Mouse (Mus musculus) right cerebral cortex, adult 2 months (tissue): Measurements from ENCODE around the gene Ppp1r15a.
A peak's percentile ranks its signal among the peaks of the same experiment; 100 is the strongest.
"Not testable (repeated sequence)": the region's sequence is repeated elsewhere in the genome, so short reads cannot be mapped to it uniquely, and the experiment has no call there.

ENCODE experiments used
- DNase-seq, 2 experiments: peaks; one replicate each; pipeline ENCODE4 v3.0.0; 2021 to 2022; ENCODE audit warnings: low spot score in 2 of 2

The Ppp1r15a gene

GRCm38 (mm10) chr7:45519345-45520120, 6.5 kb downstream of the Ppp1r15a start:
- DNase-seq = no peak

DNA sequence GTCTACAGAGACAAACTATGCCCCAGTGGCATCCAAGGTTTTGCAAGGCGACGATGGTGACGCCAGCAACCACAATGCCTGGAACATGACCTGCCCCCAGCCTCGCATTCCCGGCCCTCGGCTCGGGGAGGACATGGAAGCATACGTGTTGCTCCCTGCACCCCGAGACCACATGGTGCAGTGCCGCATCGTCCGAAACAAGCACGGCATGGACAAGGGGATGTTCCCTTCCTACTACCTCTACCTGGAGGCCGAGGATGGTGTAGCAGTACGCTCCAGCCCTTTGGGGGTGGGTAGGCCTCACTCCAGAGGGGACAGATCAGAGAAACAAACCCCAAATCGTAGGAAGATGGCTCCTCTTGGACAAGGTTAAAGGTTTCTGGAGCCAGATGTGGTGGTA, 7.5 kb downstream of the Ppp1r15a start:
- DNase-seq = no peak

DNA sequence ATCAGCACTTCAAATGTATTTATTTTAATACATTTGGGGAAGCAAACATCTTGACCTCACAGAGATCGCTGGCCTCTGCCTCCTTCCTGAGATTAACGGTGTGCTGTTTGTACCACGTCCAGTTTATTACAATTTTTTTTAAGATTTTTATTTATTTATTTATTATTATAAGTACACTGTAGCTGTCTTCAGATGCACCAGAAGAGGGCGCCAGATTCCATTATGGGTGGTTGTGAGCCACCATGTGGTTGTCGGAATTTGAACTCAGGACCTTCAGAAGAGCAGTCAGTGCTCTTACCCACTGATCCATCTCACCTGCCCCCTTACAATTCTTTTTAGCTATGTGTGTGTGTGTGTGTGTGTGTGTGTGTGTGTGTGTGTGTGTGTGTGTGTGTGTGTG, 9.2 kb downstream of the Ppp1r15a start:
- DNase-seq = not testable (repeated sequence)

DNA sequence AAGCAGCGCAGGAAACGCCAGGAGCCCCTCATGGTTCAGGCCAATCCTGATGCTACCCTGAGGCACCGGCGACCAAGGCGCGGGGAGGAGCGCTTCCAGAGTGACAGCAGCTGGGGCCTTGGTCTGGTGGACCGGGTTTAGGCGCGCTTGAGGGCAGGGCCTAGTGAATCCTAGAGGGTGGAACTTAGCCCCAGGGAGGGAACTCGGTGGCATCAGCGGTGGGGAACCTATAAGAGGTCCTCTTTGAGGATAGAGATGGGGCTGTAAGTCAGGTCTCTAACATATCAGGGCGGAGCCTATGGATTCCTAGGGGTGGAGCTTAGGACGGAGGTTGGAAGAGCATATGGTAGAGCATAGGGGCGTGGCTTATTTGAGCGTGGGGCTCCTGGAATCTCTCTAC, 10.6 kb downstream of the Ppp1r15a start:
- DNase-seq = no peak

DNA sequence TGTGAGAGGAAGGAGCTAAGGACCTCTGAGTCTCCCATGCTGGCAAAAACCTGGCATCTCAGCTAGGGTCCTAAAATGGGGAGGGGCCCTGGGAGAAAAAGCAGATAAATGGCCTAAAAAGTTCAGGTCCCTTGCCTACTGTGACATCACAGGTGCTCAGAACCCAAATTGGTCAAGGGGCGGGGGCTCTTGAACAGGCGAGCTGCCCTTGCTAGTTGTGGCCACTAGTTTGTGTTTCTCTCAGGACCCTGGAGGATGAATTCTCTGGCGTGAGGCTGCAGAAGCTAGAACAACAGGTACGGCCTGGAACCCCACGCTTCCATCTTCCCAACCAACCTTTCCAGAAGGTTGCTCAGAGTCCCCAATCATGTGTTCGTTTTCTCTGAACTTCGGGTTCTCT, 11.7 kb downstream of the Ppp1r15a start:
- no peak for DNase-seq

GRCm38 (mm10) chr7:45509912-45510787, 15.9 kb downstream of the Ppp1r15a start, which contains the start of gene Nucb1:
TSS of gene Nucb1 (minus strand) at chr7:45510406.
- DNase-seq = peak; percentile 89 to 95

DNA sequence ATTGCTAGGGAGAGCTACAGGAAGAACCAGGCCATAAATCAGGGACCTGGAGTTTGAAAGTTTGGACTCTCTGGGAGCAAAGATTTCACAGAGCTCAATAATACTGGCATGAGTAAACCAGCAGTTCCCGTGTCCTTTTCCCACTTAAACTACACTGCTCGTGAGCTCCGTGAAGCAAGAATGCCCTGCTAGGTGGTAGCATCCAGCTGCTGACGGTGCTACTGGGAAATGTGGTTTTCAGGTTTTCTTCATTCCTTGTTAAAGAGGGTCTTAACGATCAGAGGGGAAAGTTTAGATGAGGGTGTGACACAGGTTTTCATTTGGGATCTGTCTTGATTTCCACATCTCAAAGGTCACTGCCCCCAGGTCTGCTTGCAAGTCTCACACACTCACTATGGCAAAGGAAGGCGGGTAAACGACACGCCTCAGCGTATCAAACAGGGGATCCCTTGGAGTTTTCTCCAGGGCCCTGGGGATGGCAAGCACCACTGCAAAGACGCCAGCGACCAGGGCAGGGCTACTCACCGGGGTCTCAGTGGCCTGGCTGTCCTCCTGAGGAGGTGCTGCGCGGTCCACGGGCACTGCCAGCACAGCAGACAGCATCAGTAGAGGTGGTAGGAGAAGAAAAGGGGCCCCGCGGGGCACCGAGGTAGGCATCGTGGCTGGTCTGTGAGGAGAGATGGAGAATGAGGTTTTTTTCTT, 16.7 kb downstream of the Ppp1r15a start:
- no peak for DNase-seq

GRCm38 (mm10) chr7:45508561-45508960, 17.5 kb downstream of the Ppp1r15a start:
- DNase-seq = no peak

- DNase-seq = no peak
Observed at GRCm38 (mm10) chr7:45507583-45507982, 18.5 kb downstream of the Ppp1r15a start.

- DNase-seq = no peak
Observed at GRCm38 (mm10) chr7:45498427-45498826, 27.6 kb downstream of the Ppp1r15a start.

GRCm38 (mm10) chr7:45494548-45494947, 31.5 kb downstream of the Ppp1r15a start:
- DNase-seq = no peak

DNA sequence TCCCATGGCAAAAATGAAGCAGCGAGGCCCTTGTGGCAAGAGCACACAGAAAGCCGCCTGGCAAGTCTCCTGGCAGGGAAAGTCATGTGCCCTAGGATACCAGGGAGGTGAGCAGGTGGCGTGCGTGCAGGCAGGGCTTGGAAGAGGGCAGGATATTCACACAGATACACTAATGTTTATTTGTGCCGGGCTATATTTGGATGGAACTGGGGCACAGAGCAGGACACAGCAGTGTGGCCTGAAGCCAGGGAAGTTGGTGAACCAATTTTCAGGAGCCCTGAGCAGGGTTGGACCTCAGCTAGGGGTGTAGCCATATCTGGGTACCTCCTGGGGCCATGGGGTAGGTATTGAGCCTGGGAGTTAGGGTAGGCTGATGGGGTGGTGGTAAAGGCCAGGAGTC, 33.1 kb downstream of the Ppp1r15a start:
- no peak for DNase-seq

DNA sequence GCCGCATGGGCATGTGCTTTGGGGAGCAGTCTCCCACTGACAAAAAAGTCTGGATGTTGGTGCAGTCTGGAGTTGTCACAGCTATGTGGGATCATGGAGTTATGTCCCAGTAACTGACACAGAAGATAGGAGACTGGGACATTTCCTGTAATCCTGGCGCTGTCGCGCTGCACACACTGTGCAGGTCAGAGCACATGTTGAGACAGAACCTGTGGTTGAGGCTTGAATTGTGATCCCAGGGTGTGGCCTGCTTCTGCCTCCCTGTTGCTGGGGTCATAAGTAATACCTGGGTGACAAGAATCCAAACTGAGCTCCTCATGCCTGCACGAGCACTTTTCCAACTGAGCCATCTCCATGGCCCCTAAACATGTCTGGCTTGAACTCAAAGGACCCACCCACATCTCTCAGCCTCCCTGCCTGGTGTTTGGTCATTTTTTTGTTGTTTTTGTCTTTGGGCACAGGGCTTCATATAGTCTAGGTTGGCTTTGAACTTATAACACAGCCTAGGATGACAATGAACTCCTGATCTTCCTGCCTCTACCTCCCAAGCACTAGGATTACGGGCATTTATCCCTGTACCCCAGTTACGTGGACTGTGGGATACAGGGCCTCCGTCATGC, 33.7 kb downstream of the Ppp1r15a start:
- no peak for DNase-seq

DNA sequence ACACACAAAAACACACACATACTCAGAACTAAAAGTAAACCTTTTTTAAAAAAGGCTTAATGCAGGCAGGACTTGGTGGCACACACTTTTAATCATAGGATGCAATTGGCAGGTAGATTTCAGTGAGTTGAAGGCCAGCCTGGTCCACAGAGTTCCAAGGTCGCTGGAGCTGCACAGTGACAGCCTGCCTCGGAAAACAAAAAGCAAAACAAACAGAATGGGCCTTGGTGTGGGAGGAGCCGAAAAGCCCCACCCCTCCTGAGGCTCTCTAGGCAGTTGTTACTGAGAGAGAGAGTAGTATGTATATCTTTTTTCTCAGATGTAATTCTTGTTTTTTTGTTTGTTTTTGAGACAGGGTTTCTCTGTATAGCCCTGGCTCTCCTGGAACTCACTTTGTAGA, 34.8 kb downstream of the Ppp1r15a start:
- DNase-seq = no peak

- DNase-seq = peak; percentile 46
Observed at GRCm38 (mm10) chr7:45490822-45491221, 35.2 kb downstream of the Ppp1r15a start.

- DNase-seq = no peak
Observed at GRCm38 (mm10) chr7:45489578-45489977, 36.5 kb downstream of the Ppp1r15a start.

GRCm38 (mm10) chr7:45488293-45489204, 37.5 kb downstream of the Ppp1r15a start, which contains the start of gene Dhdh:
TSS of gene Dhdh (minus strand) at chr7:45488805.
- peak; percentile 36 to 44 for DNase-seq

DNA sequence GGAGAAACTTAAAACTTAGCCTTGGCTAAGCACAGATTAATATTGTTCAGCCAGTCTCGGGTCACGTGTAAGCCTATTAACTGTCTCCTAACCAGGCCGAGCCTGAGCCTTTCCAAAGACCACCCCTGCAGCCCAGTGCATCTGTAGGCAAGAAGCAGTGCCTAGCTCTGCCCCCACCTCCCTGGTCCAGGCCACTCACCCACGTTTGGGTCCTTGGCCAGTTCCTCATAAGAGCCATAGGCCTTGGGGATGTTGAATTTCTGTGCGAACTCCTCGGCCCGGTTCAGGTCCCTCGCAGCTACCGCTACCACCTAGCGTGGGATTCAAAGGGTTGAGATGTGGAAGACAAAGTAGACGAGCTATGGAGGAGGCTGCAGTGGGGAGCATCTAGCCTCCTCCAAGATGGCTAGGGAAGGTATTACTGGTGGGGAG, 38.2 kb downstream of the Ppp1r15a start:
- DNase-seq = no peak

DNA sequence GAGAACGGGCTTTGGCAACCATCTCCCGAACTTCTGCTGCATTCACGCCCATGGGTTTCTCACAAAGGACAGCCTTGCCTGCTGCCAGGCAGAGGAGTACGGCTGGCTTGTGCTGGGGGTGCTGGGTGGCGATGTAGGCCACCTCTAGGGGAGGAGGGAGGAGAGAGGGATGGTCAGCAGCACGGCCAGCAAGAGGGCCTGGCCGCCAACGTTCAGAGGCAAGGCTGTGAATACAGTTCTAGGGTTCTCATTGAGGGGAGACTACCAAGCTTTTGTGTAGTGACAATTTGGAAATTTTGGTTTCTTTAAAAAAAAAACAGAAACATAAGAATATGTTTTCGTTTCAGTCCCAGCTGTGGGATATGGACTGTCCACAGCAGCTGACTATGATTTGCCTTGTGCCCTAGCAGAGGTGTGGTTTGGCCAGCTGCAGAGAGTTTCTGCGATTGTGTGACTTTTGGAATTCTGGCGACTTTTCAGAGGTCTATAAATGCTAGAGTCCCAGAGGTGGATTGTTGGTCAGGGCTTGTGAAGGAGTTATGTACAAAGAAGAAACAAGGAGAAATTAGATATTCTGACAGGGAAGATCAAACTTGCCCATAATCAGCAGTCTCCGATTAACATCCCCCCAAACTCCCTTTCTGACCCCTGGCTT, 39.2 kb downstream of the Ppp1r15a start, which contains the start of gene Gm45808:
Gene Gm45808, minus strand, starts transcription at position 51 of the 655 bp plus-strand sequence.
- no peak for DNase-seq

DNA sequence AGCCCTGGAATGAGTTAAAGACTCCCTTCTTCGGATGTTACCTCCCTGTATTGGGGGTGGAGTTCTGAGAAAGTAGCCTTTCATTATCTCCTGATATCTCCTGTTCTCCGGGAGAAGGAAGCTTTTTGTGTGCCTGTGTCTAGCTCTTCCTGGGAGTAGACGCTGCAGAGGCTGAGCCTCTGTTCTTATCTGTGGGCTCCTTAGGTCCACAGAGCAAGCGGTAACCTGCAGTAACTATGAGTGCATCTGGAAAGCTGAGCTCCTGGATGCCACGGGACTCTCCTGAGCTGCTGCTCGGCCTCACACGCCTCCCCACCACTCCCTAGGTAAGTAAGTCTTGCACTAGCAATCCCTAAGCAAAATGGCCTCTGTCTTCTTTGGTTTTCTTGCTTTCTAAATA, 39.9 kb downstream of the Ppp1r15a start:
- DNase-seq = no peak
